ENCODE assay signal across 8 mouse cellular contexts in genomic region chr12:79089182-79089812, GRCm38 (mm10). TPM values are rescaled to one million over a fixed set of nuclear protein-coding genes. Genes with fewer than 3 reads are reported as not detected.
DNase-seq lines count a peak whose midpoint lies in the region; ATAC-seq and TF ChIP-seq lines count a peak whose summit lies in the region.

TSS of gene Pigh (minus strand) at chr12:79089651.

- intact Hi-C loops in heart, postnatal 25 days (cut with DNase I), result no loop called here

- in situ Hi-C loops in ES-E14 (cut with MboI; ENCODE audit: low sequenced_read_pairs in 2 of 2, unreplicated experiment in 2 of 2), result loop anchor here in 1 of 2 experiments (10.0 kb wide), 1 partner anchor 174 kb away; no protein-coding TSS in a partner anchor

- H3K9ac ChIP-seq in ES-E14 (ENCODE audit: insufficient read depth, low read depth, low read length, poor library complexity, severe bottlenecking), result peak within 1 kb of the TSS; percentile 93
- H3K9ac ChIP-seq in forebrain, embryonic 15.5 days (replicated peaks), result peak within 1 kb of the TSS; percentile 95
- peak within 1 kb of the TSS; percentile 89 for H3K9ac ChIP-seq in lung, embryonic 14.5 days

- H3K4me3 ChIP-seq in ES-E14 (ENCODE audit: insufficient read depth in 1 of 2, low read depth in 1 of 2, low read length in 2 of 2, poor library complexity in 1 of 2, severe bottlenecking in 1 of 2), result peak within 1 kb of the TSS; percentile 93 to 96
- H3K4me3 ChIP-seq in forebrain, embryonic 15.5 days, result peak within 1 kb of the TSS; percentile 88
- H3K4me3 ChIP-seq in layer of hippocampus, adult 2 months, result peak within 1 kb of the TSS; percentile 83
- peak within 1 kb of the TSS; percentile 92 for H3K4me3 ChIP-seq in lung, embryonic 14.5 days (ENCODE audit: low read depth, low read length)
- peak within 1 kb of the TSS; percentile 90 for H3K4me3 ChIP-seq in olfactory bulb, adult 2 months (ENCODE audit: insufficient read depth, low read depth, low read length)
- peak within 1 kb of the TSS; percentile 80 for H3K4me3 ChIP-seq in thymus, adult 2 months (ENCODE audit: control insufficient read depth, insufficient read depth, low read length)

- no peaks in the 10 kb centered on the region for H3K36me3 ChIP-seq in ES-E14 (ENCODE audit: control insufficient read depth, insufficient read depth, low read length, poor library complexity, severe bottlenecking)
- no peaks in the 10 kb centered on the region for H3K36me3 ChIP-seq in forebrain, embryonic 15.5 days
- H3K36me3 ChIP-seq in lung, embryonic 14.5 days (ENCODE audit: insufficient read depth), result peaks cover 3% of the 10 kb centered on the region; the same call in 1 of the 2 replicates
- no peaks in the 10 kb centered on the region for H3K36me3 ChIP-seq in thymus, adult 2 months (ENCODE audit: control insufficient read depth, insufficient read depth, low read length)

- H3K4me2 ChIP-seq in forebrain, embryonic 15.5 days (replicated peaks), result peak within 1 kb of the TSS; percentile 68
- peak within 1 kb of the TSS; percentile 74 for H3K4me2 ChIP-seq in lung, embryonic 14.5 days

- TF ChIP-seq POLR2A in olfactory bulb, adult 2 months (IDR thresholded peaks at IDR 0.05; ENCODE audit: insufficient read depth, low read depth, low read length), result peak; percentile 61; the same call in 1 of the 2 replicates
- TF ChIP-seq POLR2A in thymus, adult 2 months (IDR thresholded peaks at IDR 0.05; ENCODE audit: control insufficient read depth, extremely low read depth, insufficient read depth, low read length, poor library complexity), result peak; percentile 52; the same call in 1 of the 2 replicates

- no peak for TF ChIP-seq CTCF in layer of hippocampus, adult 2 months (conservative IDR thresholded peaks at IDR 0.05)
- TF ChIP-seq CTCF in lung, embryonic 14.5 days (IDR thresholded peaks at IDR 0.05; ENCODE audit: low read depth), result no peak
- TF ChIP-seq CTCF in olfactory bulb, adult 2 months (IDR thresholded peaks at IDR 0.05; ENCODE audit: insufficient read depth, low read depth, low read length), result no peak
- no peak for TF ChIP-seq CTCF in thymus, adult 2 months (IDR thresholded peaks at IDR 0.05; ENCODE audit: borderline replicate concordance, control insufficient read depth, extremely low read depth, insufficient read depth, low read length, poor library complexity)

- no peaks in the 10 kb centered on the region for H3K9me3 ChIP-seq in ES-E14 (ENCODE audit: control insufficient read depth, insufficient read depth, low read depth, low read length)
- no peaks in the 10 kb centered on the region for H3K9me3 ChIP-seq in forebrain, embryonic 15.5 days
- H3K9me3 ChIP-seq in lung, embryonic 14.5 days (ENCODE audit: low read depth, low read length), result no peaks in the 10 kb centered on the region

- H3K27ac ChIP-seq in ES-E14 (ENCODE audit: insufficient read depth, low read depth, low read length, poor library complexity, severe bottlenecking), result no peak within 1 kb of the TSS
- peak within 1 kb of the TSS; percentile 42; the same call in 1 of the 2 replicates for H3K27ac ChIP-seq in forebrain, embryonic 15.5 days (replicated peaks)
- peak within 1 kb of the TSS; percentile 90 for H3K27ac ChIP-seq in layer of hippocampus, adult 2 months
- peak within 1 kb of the TSS; percentile 42; the same call in 1 of the 2 replicates for H3K27ac ChIP-seq in lung, embryonic 14.5 days (ENCODE audit: low read depth)
- H3K27ac ChIP-seq in olfactory bulb, adult 2 months (ENCODE audit: insufficient read depth, low read depth, low read length), result no peak within 1 kb of the TSS
- H3K27ac ChIP-seq in thymus, adult 2 months (ENCODE audit: control insufficient read depth, insufficient read depth, low read length), result no peak within 1 kb of the TSS

- WGBS in forebrain, embryonic 15.5 days, result under 1% methylated on average over 53 of the region's 53 CpGs
- WGBS in lung, embryonic 14.5 days, result under 1% methylated on average over 53 of the region's 53 CpGs
- WGBS in olfactory bulb, adult 2 months, result under 1% methylated on average over 53 of the region's 53 CpGs
- under 1% methylated on average over 53 of the region's 53 CpGs for WGBS in thymus, adult 2 months

- no peaks in the 10 kb centered on the region for H3K27me3 ChIP-seq in forebrain, embryonic 15.5 days
- no peaks in the 10 kb centered on the region for H3K27me3 ChIP-seq in lung, embryonic 14.5 days (ENCODE audit: insufficient read depth, low read length)
- H3K27me3 ChIP-seq in thymus, adult 2 months (ENCODE audit: control insufficient read depth, insufficient read depth, low read length), result no peaks in the 10 kb centered on the region

- H3K4me1 ChIP-seq in ES-E14 (ENCODE audit: control insufficient read depth in 2 of 2, insufficient read depth in 2 of 2, low read length in 2 of 2, poor library complexity in 1 of 2), result no peaks in the 10 kb centered on the region
- H3K4me1 ChIP-seq in forebrain, embryonic 15.5 days, result peaks cover 11% of the 10 kb centered on the region
- H3K4me1 ChIP-seq in lung, embryonic 14.5 days (ENCODE audit: insufficient read depth), result no peaks in the 10 kb centered on the region
- H3K4me1 ChIP-seq in olfactory bulb, adult 2 months (ENCODE audit: control insufficient read depth, insufficient read depth, low read length), result peaks cover 2% of the 10 kb centered on the region; the same call in 1 of the 2 replicates
- H3K4me1 ChIP-seq in thymus, adult 2 months (replicated peaks; ENCODE audit: control insufficient read depth, insufficient read depth, low read length), result no peaks in the 10 kb centered on the region

- peak; percentile 99 for ATAC-seq in forebrain, embryonic 15.5 days (replicated peaks)
- ATAC-seq in lung, embryonic 14.5 days (ENCODE audit: insufficient read depth), result peak; percentile 98

- peak; percentile 80 for DNase-seq in ES-E14 (ENCODE audit: low read depth, low spot score)
- peak; percentile 86 for DNase-seq in cerebellum, adult 11-12 months
- DNase-seq in heart, postnatal 25 days (ENCODE audit: low spot score), result peak; percentile 59
- DNase-seq in layer of hippocampus, adult 2 months (ENCODE audit: low spot score in 2 of 2), result peak; percentile 86 to 87
- DNase-seq in lung, embryonic 14.5 days, result peak; percentile 94
- DNase-seq in thymus, adult 2 months, result peak; percentile 90

TF ChIP-seq in ES-E14, 5 proteins besides CTCF, POLR2A, EP300 and RAD21:
- peak; percentile 47; the same call in 1 of the 2 replicates for TF ChIP-seq HCFC1 (IDR thresholded peaks at IDR 0.05; ENCODE audit: borderline replicate concordance, insufficient read depth, low read length)
- TF ChIP-seq CHD2 (IDR thresholded peaks at IDR 0.05; ENCODE audit: low read depth, low read length), result no peak
- no peak for TF ChIP-seq ZC3H11A (IDR thresholded peaks at IDR 0.05; ENCODE audit: borderline replicate concordance, low read depth, low read length)

RNA-seq across cellular contexts. Expression of gene Pigh, which starts in this region (rescaled TPM):
- total RNA-seq in ES-E14 (2012; rRNA removed), result 14.8 and 17.0 TPM in 2 replicates
- polyA plus RNA-seq in forebrain, embryonic 15.5 days (2015; fragmentation: Nextera tagmentation; extraction: Ambion mirVana), result 18.5 and 21.6 TPM in 2 replicates
- 1 to 10 TPM; 3.8 to 4.0 TPM for total RNA-seq in heart, postnatal 25 days (2021)
- 10 to 100 TPM in 1 of 2 experiments, 1 to 10 TPM in 1; 9.8 to 12.6 TPM for total RNA-seq in layer of hippocampus, adult 2 months (2021)
- 23.5 and 24.7 TPM in 2 replicates for polyA plus RNA-seq in lung, embryonic 14.5 days (2014; fragmentation: Nextera tagmentation; extraction: Ambion mirVana)
- not detected in 2 replicates for polyA plus RNA-seq in olfactory bulb, adult 2 months (2012; ENCODE audit: insufficient read depth, insufficient read length, low replicate concordance, missing spikeins)
- 21.3 and 23.6 TPM in 2 replicates for polyA plus RNA-seq in thymus, adult 2 months (2012; rRNA removed)

Comparison
In these comparisons a context has a peak if more than half of its experiments do, and no peak if none do; other contexts are left out.
1. RNA of gene Pigh (polyA plus RNA-seq): 23.5 to 24.7 TPM in lung, embryonic 14.5 days, 21.3 to 23.6 TPM in thymus, adult 2 months and 18.5 to 21.6 TPM in forebrain, embryonic 15.5 days; not detected in olfactory bulb, adult 2 months; every median in the first group is over 10 times any median in the second.
2. H3K27ac ChIP-seq: peak in forebrain, embryonic 15.5 days (single experiment), layer of hippocampus, adult 2 months (single experiment) and lung, embryonic 14.5 days (single experiment); none in ES-E14 (single experiment), olfactory bulb, adult 2 months (single experiment) and thymus, adult 2 months (single experiment).
3. Peak in every context shown above with its lines, with median percentiles within 50 percentile points of each other: DNase-seq, H3K4me3 ChIP-seq and H3K9ac ChIP-seq.